Mouse (Mus musculus) midbrain, embryonic 12.5 days (tissue): ENCODE results near the gene Slc2a3. TPM values are rescaled to one million over a fixed set of nuclear protein-coding genes. Genes with fewer than 3 reads are reported as not detected.
A peak's percentile ranks its signal among the peaks of the same experiment; 100 is the strongest.
"Not testable (repeated sequence)": the region's sequence is repeated elsewhere in the genome, so short reads cannot be mapped to it uniquely, and the experiment has no call there.

Experiments used
- ATAC-seq: fragments of 200-750 bp; cut with Nextera tagmentation; 2 replicates; pipeline ENCODE4 v1.8.0; 2017; ENCODE audit warnings: low read depth, moderate TSS enrichment, moderate library complexity; ENCODE audit not compliant: low FRiP score
- H3K27ac ChIP-seq: fragments of 300-500 bp; sonication (generic); replicated peaks from 2 replicates; pipeline ENCODE4 v1.5.1; 2016; ENCODE audit warnings: mild to moderate bottlenecking
- H3K27me3 ChIP-seq: fragments of 300-500 bp; sonication (generic); 2 replicates; pipeline ENCODE4 v1.6.1; 2016; ENCODE audit warnings: mild to moderate bottlenecking
- H3K36me3 ChIP-seq: fragments of 300-500 bp; sonication (generic); 2 replicates; pipeline ENCODE4 v1.6.1; 2016
- H3K4me1 ChIP-seq: fragments of 300-500 bp; sonication (generic); 2 replicates; pipeline ENCODE4 v1.6.1; 2016
- H3K4me2 ChIP-seq: fragments of 300-500 bp; sonication (generic); replicated peaks from 2 replicates; pipeline ENCODE4 v1.6.1; 2016; ENCODE audit warnings: mild to moderate bottlenecking, moderate library complexity
- H3K4me3 ChIP-seq: fragments of 300-500 bp; sonication (generic); 2 replicates; pipeline ENCODE4 v1.5.1; 2016; ENCODE audit warnings: mild to moderate bottlenecking
- H3K9ac ChIP-seq: fragments of 300-500 bp; sonication (generic); replicated peaks from 2 replicates; pipeline ENCODE4 v1.6.1; 2016; ENCODE audit warnings: mild to moderate bottlenecking, moderate library complexity
- H3K9me3 ChIP-seq: fragments of 300-500 bp; sonication (generic); 2 replicates; pipeline ENCODE4 v1.6.1; 2016; ENCODE audit warnings: mild to moderate bottlenecking
- WGBS: fragments of 180-500 bp; shearing (Covaris S2); methylation state at CpG from one replicate; pipeline ENCODE4 v1.1.7; 2016; 5-methylcytosine and 5-hydroxymethylcytosine counted together
- polyA plus RNA-seq: library from polyadenylated mRNA; unstranded; fragments of >200 nt; fragmentation: Nextera tagmentation; extraction: Ambion mirVana; gene quantifications from 2 replicates; pipeline ENCODE4 v1.2.1, GENCODE M21; 2016

Slc2a3 gene
- polyA plus RNA-seq, 1 experiment from 2014 or later, result 22.5 TPM

DNA sequence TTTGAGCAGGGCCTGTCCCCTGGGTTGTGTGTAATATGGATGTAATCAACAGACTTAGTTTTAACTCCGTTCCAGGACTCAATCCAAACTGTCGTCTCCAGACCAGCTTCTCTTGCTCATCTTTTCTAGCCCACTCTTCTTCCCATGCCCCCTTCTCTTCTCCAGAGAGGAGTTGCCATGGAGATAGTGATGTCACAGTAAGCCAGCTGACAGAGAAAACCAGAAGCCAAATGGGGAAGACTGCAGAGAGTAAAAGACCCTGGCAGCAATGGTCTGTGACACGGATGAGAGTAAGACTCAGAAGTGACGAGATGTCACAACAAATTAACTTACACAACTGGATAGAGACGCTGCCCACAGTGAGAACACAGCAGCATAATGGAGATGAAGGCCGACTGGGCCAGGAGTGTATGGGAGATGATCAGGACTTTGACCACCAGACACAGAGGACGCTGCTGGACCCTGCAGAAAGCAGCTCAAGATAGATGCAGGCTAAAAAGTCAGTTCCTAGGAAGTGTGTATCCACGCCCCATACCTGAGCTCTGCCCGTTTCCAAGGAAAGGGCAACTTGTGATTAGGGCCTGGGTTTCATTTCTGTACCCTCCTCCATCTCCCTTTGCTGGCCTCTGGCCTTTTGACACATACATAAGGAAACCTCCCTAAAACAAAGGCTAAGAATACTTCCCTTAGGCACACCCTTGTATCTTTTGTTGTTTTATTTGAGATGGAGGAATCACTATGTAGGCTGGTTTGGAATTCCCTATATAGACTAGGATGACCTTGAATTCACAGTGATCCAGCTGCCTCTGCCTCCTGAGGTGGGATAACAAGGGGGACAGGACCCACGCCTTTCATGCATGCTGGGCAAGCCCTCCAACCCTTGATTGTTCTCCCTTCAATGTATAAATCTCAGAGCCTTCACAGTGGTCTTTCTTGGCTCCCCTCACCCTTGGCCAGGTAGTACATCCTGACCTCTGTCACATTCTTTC is 31.4 kb downstream of the Slc2a3 start:
- peak; percentile 35; the same call in 1 of the 2 replicates for ATAC-seq
- peaks cover 22% of the 10 kb centered on the region for H3K4me1 ChIP-seq
- H3K4me2 ChIP-seq, result no peak overlapping the region
- 46% methylated on average over 10 of the region's 10 CpGs for WGBS
- no peaks in the 10 kb centered on the region for H3K9me3 ChIP-seq
- no peak overlapping the region for H3K4me3 ChIP-seq
- no peaks in the 10 kb centered on the region for H3K27me3 ChIP-seq
- H3K27ac ChIP-seq, result no peak overlapping the region
- H3K9ac ChIP-seq, result no peak overlapping the region
- H3K36me3 ChIP-seq, result no peaks in the 10 kb centered on the region

DNA sequence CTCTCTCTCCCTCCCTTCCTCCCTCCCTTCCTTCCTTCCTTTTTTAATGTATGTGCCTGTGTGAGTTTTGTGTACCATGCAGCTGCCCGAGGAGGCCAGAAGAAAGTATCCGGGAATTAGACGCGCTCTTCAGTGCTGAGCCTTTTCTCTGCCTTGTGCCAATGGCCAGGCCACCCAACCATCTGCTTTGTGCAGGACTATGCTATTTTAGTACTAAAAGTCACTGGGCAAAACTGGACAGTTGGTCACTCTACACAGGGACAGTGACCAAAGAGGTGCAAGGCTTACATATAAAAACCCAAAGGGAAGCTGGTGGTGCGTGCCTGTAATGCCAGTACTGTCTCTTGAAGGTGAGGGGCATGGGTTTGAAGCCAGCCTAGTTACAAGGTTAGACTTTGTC is 33.2 kb downstream of the Slc2a3 start:
- Histone ChIP-seq H3K27ac (no peak overlapping the region), H3K4me3 (no peak overlapping the region), H3K36me3 (no peaks in the 10 kb centered on the region), H3K4me1 (peaks cover 26% of the 10 kb centered on the region), H3K27me3 (peaks cover 8% of the 10 kb centered on the region), H3K9ac (no peak overlapping the region), H3K4me2 (no peak overlapping the region), H3K9me3 (no peaks in the 10 kb centered on the region)
- WGBS, result 56% methylated on average over 5 of the region's 5 CpGs
- no peak for ATAC-seq

DNA sequence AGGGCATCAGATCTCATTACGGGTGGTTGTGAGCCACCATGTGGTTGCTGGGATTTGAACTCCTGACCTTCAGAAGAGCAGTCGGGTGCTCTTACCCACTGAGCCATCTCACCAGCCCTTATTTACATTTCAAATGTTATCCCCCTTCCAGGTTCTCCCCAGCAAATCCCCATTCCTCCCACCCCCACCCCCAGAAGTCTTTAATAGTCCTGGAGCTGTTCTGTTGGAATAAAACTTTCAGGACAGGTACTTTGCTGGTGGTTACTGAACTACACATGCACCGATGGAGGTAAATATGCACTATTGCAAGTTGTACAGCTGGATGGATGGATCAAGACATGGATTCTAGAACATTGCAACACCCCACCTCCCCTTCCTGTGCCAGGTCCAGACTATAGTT is 34.4 kb downstream of the Slc2a3 start:
- H3K9ac ChIP-seq, ATAC-seq, H3K36me3 ChIP-seq, H3K27ac ChIP-seq, H3K9me3 ChIP-seq, H3K4me3 ChIP-seq, H3K4me2 ChIP-seq: not testable (repeated sequence)
- Histone ChIP-seq H3K27me3 (peaks cover 19% of the 10 kb centered on the region), H3K4me1 (peaks cover 26% of the 10 kb centered on the region)
- 40% methylated on average over 3 of the region's 3 CpGs for WGBS

DNA sequence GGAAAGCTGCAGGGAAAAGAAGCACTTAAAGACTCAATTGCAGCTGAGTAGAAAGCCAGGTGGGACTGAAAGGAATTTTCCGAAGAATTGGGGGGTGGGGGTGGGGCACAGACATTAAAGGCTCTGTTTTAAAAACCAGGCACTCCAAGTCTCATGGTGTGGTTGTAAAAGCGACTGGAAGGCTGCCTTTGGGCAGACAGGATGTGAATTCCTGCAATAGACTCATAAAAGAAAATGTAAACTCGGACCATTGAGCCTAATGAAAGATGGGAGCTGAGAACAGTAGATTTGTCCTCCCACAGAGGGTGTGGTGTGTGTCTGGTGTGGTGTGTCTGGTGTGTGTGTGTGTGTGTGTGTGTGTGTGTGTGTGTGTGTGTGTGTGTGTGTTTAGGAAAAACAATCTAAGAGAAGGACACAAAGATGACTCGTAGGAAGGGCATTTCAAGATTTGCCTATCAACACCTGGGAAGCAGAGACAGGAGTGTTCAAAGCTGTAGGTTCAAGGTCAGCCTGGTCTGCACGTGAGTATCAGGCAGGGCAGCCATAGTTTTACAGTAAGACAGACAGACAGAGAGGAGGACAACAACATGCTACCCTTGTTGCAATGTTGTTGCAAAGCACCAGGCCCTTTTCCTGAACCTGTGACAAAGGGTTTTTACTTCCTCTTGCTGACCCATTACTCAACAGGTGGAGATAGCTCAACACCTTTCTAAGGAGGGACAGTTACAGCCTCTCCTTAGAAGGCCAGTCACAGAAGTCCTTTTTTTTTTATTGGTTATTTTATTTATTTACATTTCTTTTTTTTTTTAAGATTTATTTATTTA is 35.1 kb downstream of the Slc2a3 start:
- H3K36me3 ChIP-seq, result no peaks in the 10 kb centered on the region
- peaks cover 19% of the 10 kb centered on the region for H3K27me3 ChIP-seq
- no peak overlapping the region for H3K9ac ChIP-seq
- no peak for ATAC-seq
- H3K4me1 ChIP-seq, result peaks cover 26% of the 10 kb centered on the region
- no peak overlapping the region for H3K27ac ChIP-seq
- peak overlapping the region; percentile 82; the same call in 1 of the 2 replicates for H3K4me2 ChIP-seq
- no peaks in the 10 kb centered on the region for H3K9me3 ChIP-seq
- WGBS, result 21% methylated on average over 5 of the region's 5 CpGs
- no peak overlapping the region for H3K4me3 ChIP-seq

DNA sequence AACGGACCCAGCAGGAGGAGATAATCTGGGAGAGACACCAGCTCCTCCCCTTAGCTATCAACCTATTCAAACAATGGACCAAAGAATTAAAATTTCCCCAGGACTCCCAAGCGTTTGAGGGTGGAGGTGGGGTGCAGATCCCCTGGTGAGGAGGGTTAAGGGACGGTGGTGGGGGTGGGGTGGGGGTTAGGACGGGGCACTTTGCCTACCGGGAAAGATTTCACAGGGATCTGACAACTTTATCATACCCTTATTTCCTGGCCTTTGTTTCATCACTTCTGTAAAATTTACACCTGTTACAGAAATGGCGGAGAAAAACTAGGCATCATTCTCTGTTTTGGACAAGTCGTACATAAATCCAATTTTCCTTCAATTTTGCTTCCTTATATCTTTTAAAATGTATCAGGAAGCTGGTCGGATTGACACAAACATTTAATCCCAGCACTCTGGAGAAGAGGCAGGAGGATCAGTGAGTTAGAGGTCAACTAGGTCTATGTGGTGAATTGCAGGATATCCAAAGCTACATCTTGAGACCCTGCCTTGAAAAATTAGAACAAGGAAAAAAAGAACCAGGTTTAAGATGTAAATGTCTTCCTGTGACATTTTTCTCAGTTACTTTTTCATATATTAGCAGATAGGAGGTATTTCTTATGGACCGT is 36.0 kb downstream of the Slc2a3 start:
- H3K27ac ChIP-seq, result peak overlapping the region; percentile 85
- WGBS, result 3% methylated on average over 9 of the region's 9 CpGs
- peaks cover 19% of the 10 kb centered on the region for H3K27me3 ChIP-seq
- H3K4me2 ChIP-seq, result peak overlapping the region; percentile 82
- H3K36me3 ChIP-seq, result no peaks in the 10 kb centered on the region
- H3K4me3 ChIP-seq, result peak overlapping the region; percentile 52
- no peak; the same call in 1 of the 2 replicates for ATAC-seq
- no peaks in the 10 kb centered on the region for H3K9me3 ChIP-seq
- H3K4me1 ChIP-seq, result peaks cover 26% of the 10 kb centered on the region
- H3K9ac ChIP-seq, result peak overlapping the region; percentile 66

DNA sequence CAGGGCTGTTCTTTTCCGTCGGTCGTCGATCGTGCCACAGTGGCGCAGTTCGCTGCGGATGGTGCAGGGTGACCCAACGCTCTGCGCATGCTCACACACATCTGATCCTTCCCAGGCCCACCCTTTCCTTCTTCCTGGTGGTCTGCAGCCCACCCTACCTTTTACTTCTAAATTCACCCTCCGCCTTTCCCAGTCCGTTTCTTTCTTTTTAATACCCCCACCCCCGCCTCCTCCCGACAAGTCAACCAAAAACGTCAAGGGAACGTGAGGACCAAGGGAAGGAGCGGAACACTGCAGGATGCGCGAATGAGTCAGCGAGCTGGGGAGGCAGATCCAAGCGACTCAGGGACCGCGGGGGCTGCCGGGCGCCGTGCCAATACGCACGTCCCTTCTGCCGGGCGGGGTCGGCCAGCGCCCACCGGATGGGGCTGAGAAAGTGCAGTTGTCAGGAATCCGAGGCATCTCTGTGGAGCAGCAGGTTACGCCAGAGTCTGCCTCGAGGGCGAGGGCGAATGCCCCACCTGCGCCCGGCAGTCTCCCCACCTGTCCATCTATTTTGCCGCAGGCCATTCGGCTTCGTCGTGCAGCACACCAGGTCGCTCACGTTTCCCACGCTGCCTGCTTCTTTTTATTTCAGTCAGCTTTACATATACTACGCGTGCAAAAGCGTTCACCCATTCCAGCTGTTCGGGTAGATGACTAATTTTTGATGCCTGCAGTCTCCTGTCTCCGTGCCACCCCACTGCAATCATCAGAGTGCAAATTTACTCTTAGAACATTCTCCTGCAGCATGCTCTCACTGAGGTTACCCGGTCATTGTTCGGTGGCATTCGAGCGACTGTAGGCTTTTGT is 36.8 kb downstream of the Slc2a3 start:
- Histone ChIP-seq H3K4me1 (peaks cover 21% of the 10 kb centered on the region), H3K4me2 (peak overlapping the region; percentile 82)
- ATAC-seq, result peak; percentile 86

DNA sequence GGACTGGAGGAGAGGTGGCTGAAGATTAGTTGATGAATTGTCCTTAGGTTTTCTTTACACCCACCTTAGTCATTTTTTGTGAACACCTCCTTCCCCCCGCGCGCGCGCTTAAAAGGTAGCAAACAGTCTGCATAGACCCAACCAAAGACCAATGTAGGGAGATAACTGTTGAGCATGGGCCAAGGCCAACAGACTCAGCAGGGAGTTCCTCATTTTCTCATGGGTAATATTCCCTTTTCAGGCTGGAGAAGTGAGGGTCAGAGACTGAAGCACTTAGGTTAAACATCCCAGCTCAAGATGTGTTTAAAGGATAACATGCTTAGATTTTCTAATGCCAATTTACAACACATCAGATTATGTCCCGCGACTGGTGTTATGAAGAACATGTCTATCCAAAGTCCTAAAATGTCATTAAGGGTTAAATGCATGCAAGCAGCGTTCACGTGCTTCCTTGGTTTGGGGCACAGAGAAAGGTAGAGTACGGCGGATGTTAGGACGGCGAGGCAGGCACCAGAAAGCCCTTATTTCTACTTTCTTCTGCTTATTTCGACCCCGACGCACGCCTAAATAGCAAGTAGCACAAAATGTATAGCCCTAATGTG is 37.5 kb downstream of the Slc2a3 start:
- 30% methylated on average over 17 of the region's 17 CpGs for whole genome bisulfite sequencing
- H3K4me1 ChIP-seq, result peaks cover 20% of the 10 kb centered on the region
- no peak for ATAC-seq

More for the DNA sequence above, 36.8 kb downstream of the Slc2a3 start:
- H3K9ac ChIP-seq, result peak overlapping the region; percentile 66
- peaks cover 19% of the 10 kb centered on the region for H3K27me3 ChIP-seq
- under 1% methylated on average over 56 of the region's 56 CpGs for WGBS
- H3K9me3 ChIP-seq, result no peaks in the 10 kb centered on the region
- no peaks in the 10 kb centered on the region for H3K36me3 ChIP-seq
- H3K27ac ChIP-seq, result peak overlapping the region; percentile 85
- H3K4me3 ChIP-seq, result peak overlapping the region; percentile 52

DNA sequence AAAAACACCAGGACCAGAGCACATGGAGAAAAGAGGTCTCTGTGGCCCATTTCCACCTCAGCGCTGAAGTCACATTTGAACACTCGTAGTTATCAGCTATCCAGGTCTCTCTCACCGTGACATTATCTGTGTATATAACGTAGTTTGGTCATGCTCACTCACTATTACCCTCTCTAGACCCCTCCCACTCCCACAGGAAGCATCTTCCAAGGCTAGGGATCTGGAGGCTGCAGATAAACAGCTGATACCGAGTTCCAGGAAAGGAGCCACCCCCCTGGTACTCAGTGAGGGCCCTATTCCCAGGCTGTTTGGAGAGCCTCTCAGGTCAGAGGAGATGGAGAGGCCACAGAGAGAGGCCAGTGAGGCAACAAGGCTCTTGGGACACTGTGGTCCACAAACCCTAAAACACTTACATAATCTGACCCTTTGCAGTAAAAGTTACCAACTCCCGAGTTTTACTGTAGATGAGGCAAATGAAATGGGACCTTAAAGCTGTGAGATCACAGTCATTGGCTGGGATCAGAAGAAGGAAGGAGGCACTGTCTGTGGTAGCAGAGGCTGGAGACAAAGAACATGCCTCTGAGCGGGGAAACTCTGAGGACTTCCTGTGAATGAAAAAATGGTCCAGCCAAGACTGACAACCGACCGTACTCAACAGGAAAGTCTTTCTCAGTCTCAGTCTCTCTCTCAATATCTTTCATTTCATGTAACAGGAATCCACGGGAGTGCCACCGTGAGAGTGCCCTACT is 38.3 kb downstream of the Slc2a3 start:
- no peak overlapping the region for H3K4me3 ChIP-seq
- H3K27me3 ChIP-seq, result peaks cover 19% of the 10 kb centered on the region
- no peak for ATAC-seq
- H3K4me1 ChIP-seq, result peaks cover 17% of the 10 kb centered on the region
- H3K4me2 ChIP-seq, result no peak overlapping the region
- no peaks in the 10 kb centered on the region for H3K9me3 ChIP-seq
- H3K36me3 ChIP-seq, result no peaks in the 10 kb centered on the region
- 78% methylated on average over 11 of the region's 11 CpGs for WGBS
- H3K27ac ChIP-seq, result no peak overlapping the region
- no peak overlapping the region for H3K9ac ChIP-seq

More for the DNA sequence above, 37.5 kb downstream of the Slc2a3 start:
- H3K4me2 ChIP-seq, result peak overlapping the region; percentile 82
- peak overlapping the region; percentile 66; the same call in 1 of the 2 replicates for H3K9ac ChIP-seq
- H3K36me3 ChIP-seq, result no peaks in the 10 kb centered on the region
- no peaks in the 10 kb centered on the region for H3K9me3 ChIP-seq
- H3K4me3 ChIP-seq, result peak overlapping the region; percentile 52
- H3K27ac ChIP-seq, result peak overlapping the region; percentile 85
- H3K27me3 ChIP-seq, result peaks cover 19% of the 10 kb centered on the region

DNA sequence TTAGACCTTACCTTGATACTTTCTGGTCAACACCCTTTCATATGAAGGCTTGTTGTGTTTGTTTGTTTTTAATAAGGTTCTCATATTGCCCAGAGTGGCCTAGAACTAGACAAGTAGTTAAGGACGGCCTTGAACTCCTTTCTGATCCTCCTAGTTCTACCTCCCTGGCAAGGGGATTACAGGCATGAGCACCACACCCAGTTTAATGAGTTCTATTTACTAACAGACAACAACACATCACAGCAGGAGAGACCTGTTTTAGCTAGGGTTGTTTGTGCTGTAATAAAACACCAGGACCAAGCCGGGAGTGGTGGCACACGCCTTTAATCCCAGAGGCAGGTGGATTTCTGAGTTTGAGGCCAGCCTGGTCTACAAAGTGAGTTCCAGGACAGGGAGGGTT is 39.0 kb downstream of the Slc2a3 start:
- Histone ChIP-seq H3K36me3 (no peaks in the 10 kb centered on the region), H3K27ac (no peak overlapping the region), H3K9me3 (no peaks in the 10 kb centered on the region), H3K4me2 (no peak overlapping the region), H3K9ac (no peak overlapping the region), H3K27me3 (peaks cover 19% of the 10 kb centered on the region), H3K4me3 (no peak overlapping the region), H3K4me1 (peaks cover 17% of the 10 kb centered on the region)
- WGBS, result 74% methylated on average over 3 of the region's 3 CpGs
- no peak for ATAC-seq

DNA sequence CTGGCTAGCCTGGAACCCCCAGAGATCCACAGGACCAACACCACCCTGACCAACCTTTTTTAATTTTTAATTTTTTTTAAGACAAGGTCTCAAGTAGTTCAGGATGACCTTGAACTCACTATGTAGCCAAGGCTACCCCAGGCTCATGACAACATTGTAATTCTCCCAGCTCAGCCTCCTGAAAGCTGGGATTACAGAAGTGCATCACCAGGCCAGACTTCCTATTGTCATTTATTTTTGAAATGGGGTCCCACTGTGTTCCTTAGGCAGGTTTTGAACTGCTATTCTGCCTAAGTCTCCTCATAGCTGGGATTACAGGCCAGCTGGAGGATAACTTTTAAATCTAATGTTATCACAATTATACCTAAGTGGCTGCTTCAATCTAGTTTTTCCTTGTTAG is 39.5 kb downstream of the Slc2a3 start:
- H3K36me3 ChIP-seq, result no peaks in the 10 kb centered on the region
- no peak overlapping the region for H3K9ac ChIP-seq
- no peak overlapping the region for H3K4me2 ChIP-seq
- H3K4me3 ChIP-seq, result no peak overlapping the region
- H3K9me3 ChIP-seq, result no peaks in the 10 kb centered on the region
- no peak overlapping the region for H3K27ac ChIP-seq
- ATAC-seq, result no peak
- peaks cover 17% of the 10 kb centered on the region for H3K4me1 ChIP-seq
- H3K27me3 ChIP-seq, result peaks cover 19% of the 10 kb centered on the region
